Mouse (Mus musculus) ovary, postnatal 36 days (tissue): ENCODE results near the gene Scgb2b17.
"Not testable (repeated sequence)": the region's sequence is repeated elsewhere in the genome, so short reads cannot be mapped to it uniquely, and the experiment has no call there.

Experiments
- DNase-seq: peaks from one replicate; pipeline ENCODE4 v3.0.0; 2022; ENCODE audit warnings: low spot score, mixed read lengths

The Scgb2b17 gene

GRCm38 (mm10) chr7:33056461-33056860 lies at the start of gene Scgb2b17:
Gene Scgb2b17 (minus strand): TSS chr7:33056561.
- DNase-seq = not testable (repeated sequence)

GRCm38 (mm10) chr7:33063149-33063548 lies 6.8 kb upstream of the Scgb2b17 start, which contains the start of gene Scgb1b17:
Gene Scgb1b17 (plus strand): TSS chr7:33063449.
- DNase-seq = not testable (repeated sequence)
